Mouse (Mus musculus) MEL (cell line): ENCODE measurements around the gene Gas2.

Experiments
- CHD2 ChIP-seq: IDR thresholded peaks from 2 replicates; pipeline ENCODE4 v1.6.1; 2011; ENCODE audit warnings: low read length, improper control_type of control experiment
- CTCF ChIP-seq, 3 experiments: IDR thresholded peaks in 2 of 3; conservative IDR thresholded peaks in 1 of 3; 2 replicates each; pipeline ENCODE4 v1.5.1; 2011 to 2012; ENCODE audit warnings: low read length in 3 of 3, low read depth in 2 of 3, mild to moderate bottlenecking in 2 of 3, improper control_type of control experiment in 1 of 3, inconsistent platforms in 1 of 3, mixed read lengths in 1 of 3, moderate library complexity in 1 of 3; ENCODE audit not compliant: control insufficient read depth in 1 of 3, insufficient read depth in 1 of 3, poor library complexity in 1 of 3, severe bottlenecking in 1 of 3
- ELF1 ChIP-seq: IDR thresholded peaks from 2 replicates; pipeline ENCODE4 v1.6.1; 2014; ENCODE audit warnings: low read depth, mild to moderate bottlenecking, inconsistent platforms, low read length, improper control_type of control experiment, moderate library complexity
- EP300 ChIP-seq, 2 experiments: IDR thresholded peaks; 2 replicates each; pipeline ENCODE4 v1.6.1; 2011; ENCODE audit warnings: improper control_type of control experiment in 2 of 2, low read length in 2 of 2, low read depth in 1 of 2, mild to moderate bottlenecking in 1 of 2
- GATA1 ChIP-seq: IDR thresholded peaks from 2 replicates; pipeline ENCODE4 v1.6.1; 2011; ENCODE audit warnings: low read depth, low read length, improper control_type of control experiment
- MAFK ChIP-seq: IDR thresholded peaks from 2 replicates; pipeline ENCODE4 v1.6.1; 2011; ENCODE audit warnings: low read depth, mild to moderate bottlenecking, low read length, improper control_type of control experiment, borderline replicate concordance
- MAZ ChIP-seq: IDR thresholded peaks from 2 replicates; pipeline ENCODE4 v1.6.1; 2012; ENCODE audit warnings: low read depth, mild to moderate bottlenecking, inconsistent platforms, low read length, improper control_type of control experiment
- MYC ChIP-seq: IDR thresholded peaks from 2 replicates; pipeline ENCODE4 v1.6.1; 2011; ENCODE audit warnings: low read depth, mild to moderate bottlenecking, low read length, improper control_type of control experiment, moderate library complexity
- NELFE ChIP-seq: IDR thresholded peaks from 2 replicates; pipeline ENCODE4 v1.6.1; 2011; ENCODE audit warnings: low read depth, low read length, improper control_type of control experiment
- POLR2AphosphoS5 ChIP-seq: IDR thresholded peaks from 2 replicates; pipeline ENCODE4 v1.6.1; 2012; ENCODE audit warnings: low read depth, borderline replicate concordance, mild to moderate bottlenecking, inconsistent platforms, low read length, moderate library complexity, mixed read lengths
- RCOR1 ChIP-seq: IDR thresholded peaks from 2 replicates; pipeline ENCODE4 v1.6.1; 2012; ENCODE audit warnings: low read depth, mild to moderate bottlenecking, inconsistent platforms, low read length, improper control_type of control experiment
- TAL1 ChIP-seq: IDR thresholded peaks from 2 replicates; pipeline ENCODE4 v1.6.1; 2012; ENCODE audit warnings: mild to moderate bottlenecking, inconsistent platforms, low read length, moderate library complexity, mixed read lengths
- ZKSCAN1 ChIP-seq: IDR thresholded peaks from 2 replicates; pipeline ENCODE4 v1.6.1; 2012; ENCODE audit warnings: low read depth, mild to moderate bottlenecking, inconsistent platforms, low read length, improper control_type of control experiment, moderate library complexity
- ZNF384 ChIP-seq: IDR thresholded peaks from 2 replicates; pipeline ENCODE4 v1.6.1; 2012; ENCODE audit warnings: low read depth, mild to moderate bottlenecking, inconsistent platforms, low read length, improper control_type of control experiment

DNA sequence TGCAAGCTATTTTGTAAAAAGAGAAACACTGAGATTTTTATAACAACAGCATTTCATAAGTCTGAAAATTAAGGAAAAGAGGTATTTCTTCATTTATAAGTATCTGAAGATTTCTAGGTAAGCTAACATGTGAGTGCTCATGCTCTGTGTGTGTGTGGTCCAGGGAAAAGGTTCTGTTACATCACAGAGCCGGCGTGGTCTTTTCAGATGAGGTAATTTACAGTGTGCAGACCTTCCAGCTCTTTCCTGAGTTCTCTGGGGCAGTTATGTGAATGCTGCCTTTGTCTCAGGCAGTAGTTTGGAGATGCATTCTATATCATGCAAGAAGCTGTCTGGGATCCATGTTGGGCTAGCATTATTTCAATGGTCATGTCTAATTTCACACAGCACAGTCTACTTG is 52.3 kb downstream of the Gas2 start:
- TF ChIP-seq CHD2 (no peak), ELF1 (no peak), TAL1 (no peak), GATA1 (no peak), MYC (no peak), ZKSCAN1 (no peak), CTCF (IDR thresholded peaks at IDR 0.05 in 2 of 3, conservative IDR thresholded peaks at IDR 0.05 in 1 of 3; ENCODE audit: control insufficient read depth in 1 of 3, insufficient read depth in 1 of 3, low read depth in 2 of 3, low read length in 3 of 3, poor library complexity in 1 of 3, severe bottlenecking in 1 of 3) (no peak), ZNF384 (no peak), MAZ (no peak), EP300 (IDR thresholded peaks at IDR 0.05; ENCODE audit: low read depth in 1 of 2, low read length in 2 of 2) (no peak), POLR2AphosphoS5 (no peak), MAFK (no peak), NELFE (no peak), RCOR1 (no peak)
